Mouse (Mus musculus) bone marrow, adult 2 months (tissue): Measurements from ENCODE around the gene Zfp820. TPM values are rescaled to one million over a fixed set of nuclear protein-coding genes. Genes with fewer than 3 reads are reported as not detected.
"Not testable (repeated sequence)": the region's sequence is repeated elsewhere in the genome, so short reads cannot be mapped to it uniquely, and the experiment has no call there.

Experiments used
- H3K27ac ChIP-seq: fragments of 200-500 bp; 2 replicates; pipeline ENCODE4 v1.5.1; 2012; ENCODE audit warnings: low read depth, mild to moderate bottlenecking, control low read depth, inconsistent platforms, low read length; ENCODE audit not compliant: control insufficient read depth, poor library complexity, insufficient read depth
- H3K4me1 ChIP-seq: fragments of 200-500 bp; 2 replicates; pipeline ENCODE4 v1.6.1; 2011; ENCODE audit warnings: low read length; ENCODE audit not compliant: control insufficient read depth, insufficient read depth
- H3K4me3 ChIP-seq: fragments of 200-500 bp; replicated peaks from 2 replicates; pipeline ENCODE3; 2011; ENCODE audit warnings: mild to moderate bottlenecking, low read depth, low read length, control low read depth; ENCODE audit not compliant: control insufficient read depth
- CTCF ChIP-seq: fragments of 200-500 bp; IDR thresholded peaks from 2 replicates; pipeline ENCODE4 v1.5.1; 2011; ENCODE audit warnings: low read length, control low read depth; ENCODE audit not compliant: control insufficient read depth, insufficient read depth
- POLR2A ChIP-seq: fragments of 200-500 bp; IDR thresholded peaks from 2 replicates; pipeline ENCODE4 v1.6.1; 2011; ENCODE audit warnings: low read depth, mild to moderate bottlenecking, control low read depth, low read length, borderline replicate concordance; ENCODE audit not compliant: control insufficient read depth
- WGBS: fragments of 180-500 bp; shearing (Covaris S2); methylation state at CpG from one replicate; pipeline ENCODE4 v1.1.7; 2018; 5-methylcytosine and 5-hydroxymethylcytosine counted together
- polyA plus RNA-seq: library from polyadenylated mRNA; stranded (reverse); fragments of >200 nt; gene quantifications from 2 replicates; pipeline ENCODE4 v1.2.4, GENCODE M21; 2011; ENCODE audit warnings: low replicate concordance; ENCODE audit not compliant: missing spikeins, insufficient read depth, insufficient read length

Gene Zfp820
- polyA plus RNA-seq = not detected in 2 replicates

- Histone ChIP-seq H3K4me3 (peak within 1 kb of the TSS; percentile 47), H3K4me1 (no peaks in the 10 kb centered on the region), H3K27ac (no peak within 1 kb of the TSS)
- TF ChIP-seq CTCF (no peak), POLR2A (no peak)
- WGBS = 3% methylated on average over 22 of the region's 22 CpGs
Measured at GRCm38 (mm10) chr17:21845545-21846321, at the start of gene Zfp820. TSS of gene Zfp820 (minus strand) at chr17:21845772.

DNA sequence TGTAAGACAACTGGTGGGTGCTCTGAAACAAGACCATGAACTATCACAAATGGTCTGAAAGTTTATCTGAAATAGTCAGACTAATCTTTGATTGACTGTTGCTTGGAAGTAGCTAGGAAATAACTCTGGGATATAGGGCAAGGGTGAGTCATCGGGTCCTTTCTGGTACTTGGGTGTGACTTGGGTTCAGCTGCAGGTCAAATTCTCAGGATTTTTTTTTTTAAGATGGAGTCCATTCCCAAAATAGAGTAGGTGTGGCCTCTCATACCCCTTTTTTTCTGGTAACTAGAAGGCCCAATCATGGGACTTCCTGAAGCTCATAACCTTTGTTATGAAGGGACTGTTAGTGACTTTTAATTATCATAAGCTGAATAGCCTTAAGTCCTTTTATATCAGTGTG lies 25.7 kb upstream of the Zfp820 start:
- no peak for TF ChIP-seq POLR2A
- no peak for TF ChIP-seq CTCF
- WGBS = 64% methylated on average over 1 of the region's 1 CpGs
- H3K27ac ChIP-seq = no peak overlapping the region
- no peaks in the 10 kb centered on the region for H3K4me1 ChIP-seq
- no peak overlapping the region for H3K4me3 ChIP-seq

DNA sequence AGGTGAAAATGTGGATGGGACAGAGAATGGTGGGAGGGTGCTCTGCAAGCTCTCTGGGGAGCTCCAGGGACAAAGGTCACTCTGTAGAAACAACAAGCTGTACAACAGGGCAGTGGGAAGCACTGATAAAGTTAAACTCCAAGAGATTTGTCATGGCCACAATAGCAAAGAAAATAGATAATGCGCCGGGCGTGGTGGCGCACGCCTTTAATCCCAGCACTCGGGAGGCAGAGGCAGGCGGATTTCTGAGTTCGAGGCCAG lies 680 bp upstream of the Zfp820 start:
- H3K4me3 ChIP-seq, H3K27ac ChIP-seq, H3K4me1 ChIP-seq: not testable (repeated sequence)
- WGBS = 86% methylated on average over 8 of the region's 8 CpGs

DNA sequence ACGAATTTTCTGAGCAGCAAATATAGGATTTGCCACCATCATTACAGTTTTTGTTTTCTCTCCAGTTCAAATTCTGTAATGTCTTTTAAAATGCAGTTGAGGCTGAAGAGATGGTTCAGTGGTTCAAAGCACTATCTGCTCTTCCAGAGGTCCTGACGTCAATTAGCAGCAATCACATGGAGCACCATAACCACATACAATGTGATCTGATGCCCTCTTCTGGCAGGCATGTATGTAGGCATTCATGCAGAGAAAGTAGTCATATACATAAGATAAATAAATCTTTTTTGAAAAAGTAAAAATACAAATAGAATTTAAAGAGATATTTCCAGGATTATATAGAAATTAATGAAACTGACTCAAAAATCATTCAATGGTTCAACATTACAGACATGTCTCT lies 7.1 kb downstream of the Zfp820 start:
- whole genome bisulfite sequencing = 44% methylated on average over 2 of the region's 2 CpGs
- Histone ChIP-seq H3K4me1 (no peaks in the 10 kb centered on the region), H3K27ac (no peak overlapping the region), H3K4me3 (no peak overlapping the region)
- TF ChIP-seq CTCF (no peak), POLR2A (no peak)

DNA sequence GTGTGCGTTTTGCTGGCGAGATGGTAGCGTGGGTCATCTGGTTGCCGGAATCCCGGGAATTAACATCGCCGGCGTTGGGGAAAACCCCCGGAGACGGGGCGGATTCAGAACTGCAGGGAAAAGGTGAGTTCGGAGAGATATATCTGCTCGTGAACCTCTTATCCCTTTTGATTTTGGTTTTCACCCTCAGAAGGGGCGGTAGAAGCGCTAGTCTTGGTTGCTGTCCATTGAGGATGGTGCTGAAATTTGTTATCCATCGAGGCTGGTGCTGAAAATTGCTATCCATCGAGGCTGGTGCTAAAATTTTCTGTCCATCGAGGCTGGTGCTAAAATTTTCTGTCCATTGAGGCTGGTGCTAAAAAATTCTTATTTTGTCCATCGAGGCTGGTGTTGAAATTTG lies 44.2 kb downstream of the Zfp820 start:
- H3K27ac ChIP-seq, H3K4me1 ChIP-seq, H3K4me3 ChIP-seq: not testable (repeated sequence)
- 40% methylated on average over 19 of the region's 19 CpGs for WGBS

DNA sequence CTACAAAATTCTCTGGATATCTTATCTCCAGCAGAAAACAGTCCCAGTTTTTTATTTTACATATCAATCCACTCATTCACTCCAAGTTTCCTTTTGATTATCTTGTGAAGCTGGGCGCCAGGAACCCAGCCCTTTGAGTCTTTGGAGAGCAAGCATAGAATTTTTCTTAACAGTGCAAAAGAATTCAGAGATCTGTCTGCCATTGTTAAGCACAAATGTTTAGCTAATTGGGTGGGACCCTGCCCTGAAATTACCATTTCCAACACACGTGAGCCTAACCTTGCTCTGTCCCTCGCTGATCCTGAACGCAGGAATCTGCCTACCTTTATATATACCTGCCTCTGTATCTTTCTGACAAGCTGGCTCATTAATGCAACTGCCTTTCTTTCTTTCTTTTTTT lies 53.3 kb downstream of the Zfp820 start:
- Histone ChIP-seq H3K4me1 (no peaks in the 10 kb centered on the region), H3K4me3 (no peak overlapping the region), H3K27ac (no peak overlapping the region)
- WGBS = 76% methylated on average over 4 of the region's 4 CpGs
- no peak for TF ChIP-seq POLR2A

- 77% methylated on average over 2 of the region's 2 CpGs for WGBS
- TF ChIP-seq CTCF = no peak
- no peak for TF ChIP-seq POLR2A
Measured at GRCm38 (mm10) chr17:21770336-21770735, 75.2 kb downstream of the Zfp820 start.

More at GRCm38 (mm10) chr17:21770336-21770735, 75.2 kb downstream of the Zfp820 start:
- Histone ChIP-seq H3K27ac (no peak overlapping the region), H3K4me3 (no peak overlapping the region), H3K4me1 (no peaks in the 10 kb centered on the region)

Other genes starting within 250 kb of the Zfp820 start
- gene Zfp983, start 195.1 kb downstream of the Zfp820 start, polyA plus RNA-seq = 1.2 and 1.5 TPM in 2 replicates
- 15.0 and 28.9 TPM in 2 replicates for gene Gm10226, start 153.9 kb downstream of the Zfp820 start, polyA plus RNA-seq
- 0.85 and 2.6 TPM in 2 replicates for gene Zfp760, start 138.0 kb downstream of the Zfp820 start, polyA plus RNA-seq
- gene Zfp229, start 115.0 kb downstream of the Zfp820 start, polyA plus RNA-seq = 3.1 TPM in 1 of 2 replicates, not detected in the other
- gene Zfp995, start 64.2 kb upstream of the Zfp820 start, polyA plus RNA-seq = 1.2 TPM in 1 of 2 replicates, not detected in the other
- gene Zfp942, start 116.7 kb upstream of the Zfp820 start, polyA plus RNA-seq = 3.6 and 7.9 TPM in 2 replicates
- gene Zfp943, start 116.8 kb upstream of the Zfp820 start, polyA plus RNA-seq = 4.4 and 5.2 TPM in 2 replicates